Mouse (Mus musculus): ENCODE measurements around the gene Insyn1.

The Insyn1 gene

DNA sequence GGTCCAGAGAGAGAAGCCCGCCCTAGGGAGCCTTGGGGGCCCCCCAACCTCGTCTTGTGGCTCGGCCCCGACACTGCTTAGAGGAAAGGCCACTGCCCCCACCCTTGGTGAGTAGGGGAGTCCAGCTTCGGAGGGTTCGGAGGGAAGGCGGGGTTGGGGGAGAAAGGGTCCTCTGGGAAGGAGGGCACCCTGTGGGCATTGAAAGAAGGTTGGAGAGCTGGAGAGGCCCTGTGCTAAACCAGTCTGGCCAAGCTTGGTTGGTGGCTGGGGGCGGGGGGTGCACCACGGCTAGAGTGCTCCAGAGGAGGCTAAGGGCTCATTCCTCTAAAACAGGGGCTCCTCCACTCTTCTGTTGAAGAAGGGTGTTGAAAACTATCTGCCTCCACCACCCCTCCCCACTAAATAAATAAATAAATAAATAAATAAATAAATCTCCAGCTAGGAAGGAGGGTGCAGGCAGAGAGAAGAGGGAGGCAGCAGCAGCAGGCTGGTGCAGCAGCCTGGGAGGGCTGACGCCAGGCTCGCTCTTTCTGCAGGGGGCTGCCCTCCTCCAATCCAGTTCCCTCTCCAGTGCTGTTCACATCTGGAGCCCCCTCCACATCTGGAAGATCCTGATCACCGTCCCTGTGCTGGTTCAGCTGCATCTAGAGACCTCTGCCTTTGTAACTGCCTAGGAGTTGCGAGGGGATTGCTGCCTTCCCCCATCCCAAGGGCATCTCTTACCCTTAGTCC, 896 bp downstream of the Insyn1 start:
- DNase-seq: no peak

DNA sequence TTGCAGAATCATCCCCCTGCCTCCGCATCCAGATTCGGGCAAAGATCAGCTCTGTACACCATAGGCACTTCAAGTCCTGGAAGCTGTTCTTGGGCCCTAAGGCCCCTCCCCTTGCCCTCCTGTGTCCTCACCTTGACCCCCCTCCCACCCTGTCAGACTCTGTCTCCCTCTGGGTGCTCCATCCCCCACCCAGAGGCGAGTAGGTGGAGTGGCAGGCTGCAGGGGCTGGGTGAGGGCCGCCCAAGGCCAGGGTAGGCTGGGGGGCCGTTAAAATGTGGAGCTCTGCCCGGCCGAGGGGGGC, 1.4 kb downstream of the Insyn1 start:
- no peak for DNase-seq

DNA sequence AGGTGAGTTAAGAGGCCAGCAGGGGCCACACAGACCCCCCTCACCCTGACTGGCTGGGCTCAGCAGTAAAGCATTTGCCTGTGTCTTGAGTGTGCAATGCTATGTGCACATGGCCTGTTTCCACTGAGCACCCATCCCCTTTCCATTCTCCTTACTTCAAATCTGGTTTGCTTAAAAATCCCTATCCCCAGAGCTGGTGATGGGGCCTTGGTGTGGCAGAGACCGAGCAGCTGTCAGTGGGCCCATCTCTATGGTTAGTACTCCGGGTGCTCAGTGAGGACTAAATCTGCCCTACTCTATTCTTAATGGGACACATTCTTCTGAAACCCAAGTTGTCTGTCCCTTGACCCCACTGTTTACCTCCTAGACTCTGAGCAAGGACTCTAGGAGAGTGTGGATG, 2.0 kb downstream of the Insyn1 start:
- no peak for DNase-seq

DNA sequence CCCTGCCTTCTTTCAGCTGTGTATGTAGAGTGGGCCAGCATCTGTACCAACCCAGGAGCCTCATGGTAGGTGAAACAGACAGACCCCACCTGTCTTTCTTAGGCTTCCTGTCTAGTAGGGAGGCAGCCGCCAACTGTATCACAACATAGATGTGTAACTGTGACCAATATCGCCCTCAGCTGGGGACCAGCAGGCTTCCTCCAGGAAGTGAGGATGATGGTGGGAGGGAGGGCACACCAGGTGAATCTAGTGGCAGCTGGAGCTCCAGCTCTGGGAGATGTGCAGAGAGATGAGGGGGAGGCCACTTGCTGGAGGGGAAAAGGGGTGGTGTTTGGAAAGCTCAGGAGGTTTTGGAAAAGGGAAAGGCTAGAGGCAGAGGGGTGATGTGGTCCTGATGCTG, 6.6 kb downstream of the Insyn1 start:
- DNase-seq: no peak

DNA sequence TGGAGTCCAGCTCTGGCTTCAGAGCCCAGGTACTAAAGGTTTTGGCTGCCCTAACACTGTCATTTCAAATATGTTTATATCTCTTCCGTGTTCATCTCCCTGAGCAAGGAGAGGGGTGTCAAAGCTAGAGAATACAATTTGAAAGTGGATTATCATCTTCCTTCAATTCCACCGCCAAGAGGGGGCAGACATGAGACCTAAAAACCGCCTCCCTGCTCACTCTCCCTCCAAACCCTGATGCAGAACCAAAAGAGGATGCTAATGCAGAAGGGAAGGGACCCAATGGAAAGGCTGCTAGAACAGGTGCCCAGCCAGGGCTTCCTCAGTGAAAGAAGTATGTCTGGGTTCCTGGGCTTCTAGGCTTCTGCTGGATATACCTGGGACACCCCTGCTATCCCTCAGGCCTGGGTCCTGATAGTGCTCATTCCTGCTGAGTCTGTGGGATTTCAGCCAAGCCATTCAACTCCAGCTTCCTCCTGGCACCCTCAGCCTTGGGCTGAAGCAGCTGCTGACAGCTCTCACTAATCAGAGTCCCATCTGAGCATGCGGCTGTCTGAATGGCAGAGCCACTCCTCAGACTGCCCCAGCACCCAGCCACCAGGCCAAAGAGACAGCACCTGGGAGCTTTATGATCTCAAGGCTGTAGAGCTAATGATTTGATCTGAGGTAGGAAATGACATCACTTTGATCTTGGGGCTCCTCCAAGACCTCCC, 8.2 kb downstream of the Insyn1 start:
- DNase-seq: no peak

DNA sequence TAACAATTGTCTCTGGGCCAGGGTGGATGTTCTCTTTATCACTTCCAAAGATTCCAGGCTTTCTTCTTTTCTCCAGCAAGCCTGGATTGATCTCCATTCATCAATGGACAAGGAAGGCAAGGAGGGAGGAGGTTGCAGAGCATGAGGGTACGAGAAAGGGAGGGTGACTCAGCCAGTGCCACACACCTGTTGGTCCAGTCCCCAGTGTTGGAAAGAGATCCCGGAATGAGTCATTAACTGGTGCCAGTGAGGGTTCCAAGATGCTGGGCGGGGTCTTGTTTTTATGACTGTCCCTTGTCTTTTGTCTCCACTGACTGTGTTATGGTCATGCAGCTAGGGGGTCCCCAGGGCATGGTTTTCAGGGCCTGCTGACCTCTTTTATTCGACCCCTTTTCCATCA, 9.5 kb downstream of the Insyn1 start:
- DNase-seq: no peak

DNA sequence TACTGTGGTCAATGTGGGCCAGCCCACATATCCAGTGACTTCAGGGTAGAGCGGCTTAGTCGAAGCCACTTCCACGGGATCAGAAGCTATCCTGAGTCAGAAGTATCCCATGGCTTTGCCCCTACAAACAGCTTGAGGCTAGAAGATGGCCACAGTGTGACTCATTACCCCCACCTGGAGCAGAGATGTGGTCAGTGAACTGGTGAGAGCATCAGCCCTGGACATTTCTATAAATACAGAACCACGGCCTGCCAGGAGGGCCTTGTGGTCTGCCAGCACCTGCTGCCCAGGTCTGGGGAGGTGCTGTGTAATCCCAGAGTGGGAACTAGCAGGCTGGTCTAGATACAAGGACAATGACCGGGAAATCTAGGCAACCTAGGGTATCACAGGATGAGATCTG, 12.5 kb downstream of the Insyn1 start:
- no peak for DNase-seq

DNA sequence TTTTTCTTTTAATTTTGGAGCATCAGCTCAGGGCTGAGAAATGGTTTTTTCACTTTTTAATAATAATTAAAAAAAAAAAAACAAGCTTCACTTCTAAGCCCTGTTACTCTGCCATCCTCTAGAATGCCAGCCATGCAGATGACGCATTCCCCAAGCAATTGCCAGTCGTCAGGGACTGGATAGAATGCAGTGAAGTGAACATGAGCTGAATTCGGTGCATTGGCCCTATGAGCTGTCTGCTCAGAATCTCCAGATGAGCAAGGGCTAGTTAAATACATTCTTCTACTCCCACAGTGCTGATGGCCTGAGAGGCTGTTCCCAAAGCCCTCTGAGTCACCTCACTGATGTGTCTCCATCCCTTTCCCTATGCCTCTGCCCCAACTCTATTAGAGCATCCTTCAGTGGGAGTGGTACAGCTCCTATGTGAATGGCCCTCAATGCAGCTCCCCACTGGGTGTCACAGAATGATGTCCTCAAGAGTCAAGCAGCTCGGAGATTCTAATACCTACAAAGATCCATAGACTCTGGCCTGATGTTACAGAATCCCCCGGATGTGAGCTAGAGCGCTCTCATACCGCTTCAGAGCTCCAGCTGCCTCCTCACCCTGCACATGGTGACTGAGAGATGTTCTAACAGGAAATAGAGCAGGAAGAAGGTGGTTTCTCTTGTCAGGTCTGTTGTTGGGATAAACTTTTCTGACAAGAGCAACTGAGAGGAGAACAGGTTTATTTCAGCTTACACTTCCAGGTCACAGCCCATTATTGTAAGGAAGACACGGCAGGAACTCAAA, 19.0 kb downstream of the Insyn1 start:
- DNase-seq: no peak

DNA sequence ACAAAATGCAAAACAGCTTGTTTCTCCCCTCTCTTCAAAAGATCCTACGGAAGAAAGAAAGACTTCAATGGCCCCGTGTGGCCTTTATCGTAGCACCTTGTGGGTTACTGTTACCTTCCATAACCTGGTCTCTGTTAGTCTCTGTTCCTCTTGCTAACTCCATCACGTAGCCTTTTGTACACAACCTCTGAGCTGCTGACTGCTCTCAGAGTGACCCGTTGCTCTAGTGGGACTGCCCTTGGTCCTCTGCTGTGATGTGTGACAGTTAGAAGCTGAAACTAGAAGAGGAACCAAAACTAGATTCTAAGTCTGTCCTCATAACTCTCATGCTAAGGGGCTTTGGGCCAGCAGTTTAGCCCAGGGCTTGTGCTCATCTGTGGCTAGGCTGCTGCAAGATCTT, 22.0 kb downstream of the Insyn1 start:
- no peak for DNase-seq

DNA sequence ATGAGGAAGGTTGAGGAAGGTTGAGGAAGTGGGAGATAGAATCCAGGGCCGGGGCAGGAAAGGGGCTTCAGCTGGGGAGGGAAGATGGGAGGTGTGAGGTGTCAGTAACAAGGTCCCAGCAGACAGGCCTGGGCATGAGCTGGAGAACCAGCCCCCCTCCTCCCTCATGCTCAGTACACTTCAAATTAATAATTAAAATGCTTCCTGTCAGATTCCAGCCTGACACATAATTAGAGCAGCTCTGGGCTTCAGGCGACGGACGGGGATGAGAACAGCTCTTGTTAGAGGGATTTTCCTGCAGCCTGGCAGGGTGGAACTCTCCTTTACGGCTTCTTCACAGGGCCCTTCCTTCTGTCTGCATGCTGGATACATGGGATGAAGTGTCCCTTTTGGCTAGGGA, 25.3 kb downstream of the Insyn1 start:
- no peak for DNase-seq

DNA sequence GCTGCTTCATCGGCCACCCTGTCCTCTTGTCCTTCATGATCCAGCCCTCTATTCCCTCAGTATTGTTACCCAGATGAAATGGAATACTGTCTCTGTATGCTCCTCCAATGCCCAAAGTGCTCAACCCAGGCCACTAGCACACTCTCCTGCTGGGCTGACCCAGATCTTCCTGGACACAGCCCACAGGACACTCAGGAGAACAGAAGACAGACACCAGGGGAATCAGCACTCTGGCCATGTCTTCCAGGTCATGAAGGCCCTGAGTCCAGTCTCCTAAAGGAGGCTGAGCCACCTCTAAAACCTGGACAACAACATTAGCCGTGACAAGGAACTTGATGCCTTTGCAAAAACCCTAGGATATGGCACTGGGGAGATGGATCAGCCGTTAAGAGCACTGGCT, 28.1 kb downstream of the Insyn1 start:
- no peak for DNase-seq

DNA sequence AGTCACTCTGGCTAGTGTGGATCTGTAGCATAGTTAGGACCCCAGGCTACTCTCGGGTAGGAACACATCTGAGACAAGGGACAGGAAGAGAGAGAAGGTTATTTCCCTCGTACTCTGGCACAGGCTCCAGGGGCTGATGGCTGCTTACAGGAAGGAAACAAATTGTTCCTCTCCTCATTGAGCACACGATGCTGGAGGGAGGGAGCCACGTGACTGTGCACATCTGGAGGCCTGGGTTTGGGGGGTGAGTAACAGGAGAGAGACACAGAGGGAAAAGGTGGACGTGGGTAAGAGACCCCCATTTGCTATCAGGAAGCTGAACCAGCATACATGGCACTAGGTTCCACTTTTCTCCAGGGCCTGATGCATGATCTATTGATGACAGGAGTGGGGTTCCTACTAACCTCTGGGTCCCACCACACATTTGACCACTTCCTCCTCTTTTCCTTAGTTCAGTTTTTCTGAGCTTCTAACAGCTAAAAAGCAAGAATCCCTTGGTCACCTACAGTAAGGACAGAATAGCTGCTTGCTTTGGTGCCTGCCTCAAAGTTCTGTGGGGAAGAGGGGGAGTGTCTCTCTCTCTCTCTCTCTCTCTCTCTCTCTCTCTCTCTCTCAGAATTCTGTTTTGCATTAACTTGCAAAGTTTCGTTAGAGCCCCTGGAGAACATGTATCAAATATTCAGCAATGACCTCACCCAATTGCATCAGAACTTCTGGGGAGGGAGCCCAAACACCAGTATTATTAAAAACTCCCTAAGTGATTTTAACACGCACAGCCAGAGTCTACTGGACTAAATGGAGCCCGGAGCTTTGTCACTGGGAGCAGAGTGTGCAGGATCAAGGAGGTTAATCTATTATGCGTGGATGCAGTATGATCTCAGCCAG, 29.7 kb downstream of the Insyn1 start:
- DNase-seq: no peak

DNA sequence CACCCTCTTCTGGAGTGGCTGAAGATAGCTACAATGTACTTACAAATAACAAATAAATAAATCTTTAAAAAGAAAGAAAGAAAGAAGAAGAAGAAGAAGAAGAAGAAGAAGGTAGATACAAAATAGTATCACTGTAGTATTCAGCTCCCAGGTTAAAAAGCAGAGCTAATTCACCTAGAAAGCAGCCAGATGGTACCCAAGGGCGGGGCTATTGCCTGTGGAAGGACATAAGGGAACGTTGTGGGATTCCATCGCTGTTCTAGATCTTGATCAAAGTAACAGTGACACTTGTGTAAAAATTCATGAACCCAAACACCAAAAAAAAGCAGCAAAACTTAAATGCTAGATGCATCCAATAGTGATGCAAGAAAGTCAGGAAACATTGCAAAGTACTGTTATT, 31.6 kb downstream of the Insyn1 start:
- DNase-seq: no peak

DNA sequence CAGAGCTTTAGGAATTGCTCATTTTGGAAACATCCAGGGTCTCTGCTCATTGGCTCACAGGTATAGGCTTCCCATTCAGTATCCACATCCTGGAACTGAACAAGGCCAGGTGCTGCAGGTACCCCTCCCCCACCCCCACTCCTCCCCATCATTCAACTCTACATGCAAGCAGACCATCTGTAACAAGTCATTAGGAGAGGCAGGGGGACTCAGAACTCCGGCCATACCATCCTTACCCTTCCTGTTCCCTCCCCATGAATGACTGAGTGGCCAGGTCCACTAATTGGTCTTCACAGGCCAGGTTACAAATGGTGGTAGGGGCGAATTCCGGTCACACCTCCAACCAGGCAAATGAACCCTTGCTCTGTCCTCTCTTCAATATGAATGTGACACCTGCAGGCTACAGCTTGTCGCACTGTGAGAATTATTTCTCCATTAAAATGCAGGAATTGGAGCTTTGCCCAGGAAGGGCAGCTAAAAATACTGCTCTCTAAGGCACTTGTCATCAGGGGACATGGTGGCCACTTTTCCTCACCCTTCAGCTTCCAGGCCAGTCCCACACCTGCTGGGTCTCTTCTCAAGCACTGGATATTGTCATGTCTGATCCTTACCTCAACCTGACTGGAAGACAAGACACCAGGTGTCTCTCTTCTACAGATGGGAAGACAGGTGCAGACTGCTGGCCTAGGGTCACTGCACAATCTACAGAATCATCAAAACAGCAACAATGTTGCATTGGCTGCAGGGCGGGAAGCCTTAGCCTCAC, 32.6 kb downstream of the Insyn1 start:
- no peak for DNase-seq

DNA sequence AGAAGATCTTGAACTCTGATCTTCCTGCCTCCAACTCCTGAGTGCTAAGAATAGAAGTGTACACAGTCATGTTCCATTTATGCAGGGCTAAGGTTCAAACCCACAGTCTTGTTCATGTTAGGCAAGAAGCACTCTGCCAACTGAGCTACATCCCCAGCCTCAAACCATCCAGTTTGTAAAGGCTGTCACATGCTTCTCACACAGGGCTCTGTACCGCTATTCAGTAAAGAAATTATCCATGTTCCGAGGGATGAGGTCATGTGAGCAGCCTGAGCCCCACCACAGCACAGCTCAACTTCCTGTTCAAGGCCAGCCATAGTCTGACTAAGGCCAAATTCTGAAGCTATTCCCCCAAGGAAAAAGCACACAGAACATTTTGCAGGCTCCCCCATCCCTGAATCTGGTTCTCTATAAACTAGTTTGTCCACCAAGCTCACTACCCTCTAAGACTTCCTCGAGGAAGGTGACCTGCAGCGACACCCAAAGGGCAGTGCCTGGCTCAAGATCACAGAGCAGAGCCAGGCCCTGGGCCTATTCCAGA, 33.5 kb downstream of the Insyn1 start:
- no peak for DNase-seq

DNA sequence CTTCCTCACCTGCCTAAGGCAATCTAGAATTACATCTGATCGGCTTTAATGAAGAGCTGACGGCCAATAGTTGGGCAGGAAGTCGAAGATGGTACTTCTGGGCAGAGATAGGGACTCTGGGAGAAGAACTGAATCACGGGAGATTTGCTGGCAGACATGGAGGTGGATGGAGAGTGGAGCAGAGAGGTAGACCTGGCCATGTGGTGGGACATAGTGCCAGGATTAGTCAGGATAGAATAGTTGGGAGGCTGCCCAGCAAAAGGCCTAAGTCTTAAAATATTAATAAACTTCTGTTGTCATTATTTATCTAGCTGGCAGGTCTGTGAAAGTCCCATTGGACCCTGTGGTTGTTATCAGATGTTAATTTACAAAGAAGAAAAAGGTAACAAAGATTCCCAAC, 36.7 kb downstream of the Insyn1 start:
- no peak for DNase-seq

DNA sequence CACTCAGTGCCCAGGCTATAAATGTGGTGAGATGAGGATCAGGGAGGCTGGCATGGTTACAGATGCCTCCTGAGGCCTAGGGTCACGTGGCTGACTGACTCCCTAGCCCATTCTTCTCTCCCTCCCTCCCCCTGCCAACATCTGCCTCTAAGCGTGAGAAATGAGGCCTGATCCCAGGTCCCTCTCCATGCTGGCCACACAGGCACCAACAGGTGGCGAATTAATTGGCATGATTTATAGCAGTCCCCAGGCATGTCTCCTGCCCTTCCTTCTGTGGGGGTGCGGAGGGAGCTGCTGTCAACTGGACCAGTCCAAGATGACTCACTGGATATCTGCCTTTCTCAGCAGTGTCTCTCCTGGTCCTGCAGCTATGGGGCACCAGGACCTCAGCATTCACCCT, 39.4 kb downstream of the Insyn1 start:
- no peak for DNase-seq

DNA sequence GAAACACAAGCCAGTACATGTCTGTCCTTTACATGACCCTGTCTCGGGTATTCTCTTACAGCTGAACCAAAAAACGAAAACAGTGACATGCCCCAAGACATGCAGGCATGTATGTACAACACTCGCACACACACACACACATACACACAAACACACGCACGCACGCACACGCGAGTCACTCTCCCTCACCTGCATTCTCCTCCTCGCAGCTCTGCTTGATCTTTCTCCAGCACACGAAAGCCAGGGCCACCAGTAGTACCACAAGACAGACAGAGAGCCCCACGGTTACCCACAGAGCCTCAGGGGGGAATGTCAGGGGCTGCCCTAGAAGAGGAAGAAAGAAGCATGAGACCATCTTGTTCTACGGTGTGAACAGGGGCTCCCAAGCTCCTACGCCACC, 42.0 kb downstream of the Insyn1 start:
- no peak for DNase-seq

DNA sequence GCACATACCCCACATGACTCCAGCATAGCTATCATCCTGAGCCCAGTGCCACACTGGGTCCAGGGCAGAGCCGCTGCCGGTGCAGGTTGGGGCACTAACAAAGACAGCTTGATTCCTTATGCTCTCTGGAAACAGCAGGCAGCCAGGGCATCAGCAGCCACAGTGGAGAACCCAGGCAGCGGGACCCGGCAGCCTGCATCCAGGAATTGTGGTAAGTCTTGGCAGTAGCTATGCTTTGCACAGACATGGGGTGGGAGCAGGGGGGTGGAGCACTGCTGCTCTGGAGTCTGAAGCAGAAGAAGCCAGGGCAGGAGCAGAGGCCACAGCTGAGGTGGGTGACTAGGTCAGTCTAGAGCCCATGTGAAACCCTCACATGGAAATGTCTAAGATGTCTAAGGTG, 43.8 kb downstream of the Insyn1 start:
- no peak for DNase-seq

DNA sequence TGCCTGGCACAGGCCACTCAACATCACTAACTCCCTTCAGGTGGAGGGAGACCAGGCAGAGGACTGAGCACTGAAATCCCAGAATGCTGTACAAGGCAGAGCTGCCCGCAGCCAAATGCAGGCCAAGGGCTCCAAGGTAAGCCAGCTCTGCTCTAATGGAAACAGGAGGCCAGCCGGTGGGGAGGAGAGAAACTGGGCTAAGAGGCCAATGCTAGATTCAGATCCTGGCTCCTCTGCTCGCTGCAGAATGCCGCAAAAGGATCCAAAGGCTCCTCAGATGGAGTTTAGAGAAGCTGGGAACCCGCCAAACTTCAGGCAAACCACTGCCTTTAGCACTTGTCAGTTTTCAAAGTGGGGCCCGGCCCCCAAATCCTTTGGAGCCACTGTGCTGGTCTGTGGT, 44.9 kb downstream of the Insyn1 start:
- DNase-seq: no peak

DNA sequence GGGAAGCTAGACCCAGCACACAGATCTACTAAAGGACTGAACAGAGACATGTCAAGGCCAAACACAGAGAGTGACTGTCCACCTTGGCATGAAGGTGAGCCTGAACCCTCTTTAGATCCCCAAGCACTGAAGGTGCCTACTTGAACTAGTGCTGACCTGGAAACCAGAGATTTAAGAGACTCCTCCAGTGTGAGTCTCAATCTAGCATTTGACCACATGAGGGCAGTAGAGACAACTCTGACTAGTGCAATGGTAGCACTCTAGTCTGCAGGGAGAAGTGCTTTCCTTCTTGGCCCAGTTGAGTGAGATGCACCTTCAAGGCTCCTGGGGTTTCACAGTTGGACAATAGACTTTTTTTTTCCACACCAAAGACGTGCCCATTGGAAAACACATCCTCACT, 46.4 kb downstream of the Insyn1 start:
- DNase-seq: peak; percentile 25

All from liver (tissue).